Mouse (Mus musculus): ENCODE measurements around the gene Slc17a3.

DNA sequence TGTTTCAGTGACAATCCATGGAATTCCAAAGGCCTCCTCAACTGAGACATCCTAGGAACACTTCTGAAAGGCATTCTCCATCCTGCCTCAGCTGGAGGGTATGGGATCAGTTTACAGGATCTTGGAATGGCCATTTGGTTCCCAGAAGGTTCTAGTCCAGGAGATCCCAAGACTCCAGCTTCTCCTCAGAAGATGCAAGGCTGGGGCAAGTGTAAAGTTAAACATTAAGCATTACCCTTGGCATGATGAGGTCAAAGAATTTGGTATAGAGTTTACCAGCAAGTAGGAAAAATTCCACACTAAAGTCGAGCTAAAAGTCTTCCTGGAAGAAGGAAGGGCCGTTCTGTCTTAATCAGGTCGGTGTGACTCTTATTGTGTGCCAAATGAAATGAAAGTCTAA lies 30.8 kb downstream of the Slc17a3 start:
- TF ChIP-seq POLR2A (IDR thresholded peaks at IDR 0.05; ENCODE audit: control insufficient read depth, extremely low read depth, insufficient read depth, low read length, poor library complexity) (no peak), CTCF (IDR thresholded peaks at IDR 0.05; ENCODE audit: borderline replicate concordance, control insufficient read depth, extremely low read depth, insufficient read depth, low read length, poor library complexity) (no peak)
